Mouse (Mus musculus): ENCODE measurements at regions not wholly inside any gene's neighbourhood (a gene's known extent, or its start where the extent isn't known, plus 50 kb on each side); places are given as distances from the start of the nearest gene placed in this dataset.

DNA sequence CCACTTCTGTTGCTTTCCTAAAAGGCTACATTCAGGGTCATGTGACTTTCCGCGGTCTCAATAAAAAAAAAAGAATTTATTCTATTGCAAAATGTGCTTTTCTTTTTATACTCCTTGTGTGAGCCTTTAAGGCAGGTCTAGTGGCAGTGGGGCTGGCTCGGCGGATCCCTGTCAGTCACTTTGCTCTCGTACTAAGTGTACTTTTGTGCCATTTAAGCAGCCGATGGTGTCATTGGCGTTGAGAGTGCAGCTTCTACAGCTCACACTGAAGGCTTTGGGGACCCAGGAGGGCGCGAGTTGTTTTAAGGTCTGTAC is 313.1 kb downstream of the Mtx2 start:
- TF ChIP-seq ELF1 (IDR thresholded peaks at IDR 0.05; ENCODE audit: low read depth, low read length) (no peak), ZKSCAN1 (IDR thresholded peaks at IDR 0.05; ENCODE audit: borderline replicate concordance, low read depth, low read length) (no peak), E2F4 (IDR thresholded peaks at IDR 0.05; ENCODE audit: insufficient replicate concordance, low read depth, low read length) (no peak), CTCF (conservative IDR thresholded peaks at IDR 0.05 in 1 of 2, IDR thresholded peaks at IDR 0.05 in 1 of 2; ENCODE audit: low read depth in 2 of 2, low read length in 2 of 2) (no peak), ZNF384 (IDR thresholded peaks at IDR 0.05; ENCODE audit: low read depth, low read length) (no peak), MAFK (IDR thresholded peaks at IDR 0.05; ENCODE audit: insufficient replicate concordance, low read length) (no peak), TCF12 (IDR thresholded peaks at IDR 0.05; ENCODE audit: low read depth, low read length) (no peak), MAX (IDR thresholded peaks at IDR 0.05; ENCODE audit: low read length) (no peak), RCOR1 (conservative IDR thresholded peaks at IDR 0.05; ENCODE audit: low read depth, low read length) (no peak), POLR2A (IDR thresholded peaks at IDR 0.05; ENCODE audit: low read depth, low read length) (no peak)
